Mouse (Mus musculus) thymus, postnatal 14 days (tissue): Measurements from ENCODE around the gene Foxd3.
"Not testable (repeated sequence)": the region's sequence is repeated elsewhere in the genome, so short reads cannot be mapped to it uniquely, and the experiment has no call there.

ENCODE experiments used
- DNase-seq: peaks from one replicate; pipeline ENCODE4 v3.0.0; 2021

Gene Foxd3

DNA sequence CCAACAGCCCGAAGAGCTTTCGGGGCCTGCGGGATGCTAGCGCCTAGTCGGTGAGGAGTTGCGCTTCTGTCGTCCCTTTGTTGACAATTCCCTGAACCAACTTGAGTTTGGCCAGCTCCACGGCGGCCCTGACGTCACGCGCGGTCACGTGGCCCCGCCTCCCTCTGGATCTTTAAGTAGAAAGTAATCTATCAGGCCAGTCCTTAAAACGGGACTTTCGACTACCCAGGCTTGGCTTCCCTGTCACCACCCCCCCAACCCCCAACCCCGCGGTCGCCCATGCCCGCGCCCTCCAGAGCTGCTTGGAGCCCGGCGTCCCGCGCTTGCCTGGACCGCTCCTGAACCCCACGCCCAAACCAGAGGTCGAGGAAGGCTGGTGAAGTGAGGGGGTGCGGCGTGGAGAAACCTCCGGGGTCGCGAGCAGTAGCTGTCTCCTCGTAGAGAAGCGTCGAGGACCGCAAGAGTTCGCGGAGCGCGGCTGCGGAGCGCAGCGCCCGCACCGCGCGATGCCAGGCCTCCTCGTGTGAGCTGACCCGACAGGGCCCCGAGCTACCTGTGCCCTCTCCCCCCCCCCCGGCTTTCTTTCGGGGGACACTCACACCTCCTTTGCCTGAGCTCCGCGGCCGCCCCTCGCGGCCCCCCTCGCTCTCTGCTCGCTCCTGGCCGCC is at the start of gene Foxd3:
Gene Foxd3 (plus strand): TSS at position 363 of the 668 bp plus-strand sequence.
- DNase-seq: no peak

DNA sequence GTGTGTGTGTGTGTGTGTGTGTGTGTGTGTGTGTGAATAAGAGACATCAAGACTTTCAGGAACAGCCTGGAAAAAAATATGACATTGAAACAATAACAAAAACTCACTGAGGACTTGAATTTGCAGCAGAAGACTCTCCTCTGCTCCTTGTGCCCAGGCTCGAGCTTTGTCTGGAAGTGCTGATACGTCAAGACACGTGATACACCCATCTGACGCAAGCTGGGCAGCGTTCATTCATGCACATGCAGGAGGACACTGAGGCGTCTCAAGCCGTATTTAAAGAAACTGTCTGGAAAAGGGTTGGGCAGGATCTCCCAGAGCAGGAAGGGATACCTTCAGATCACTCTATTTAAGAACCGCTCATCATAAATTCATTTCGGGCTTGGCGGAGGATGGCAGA is 43.9 kb upstream of the Foxd3 start:
- DNase-seq: no peak

DNA sequence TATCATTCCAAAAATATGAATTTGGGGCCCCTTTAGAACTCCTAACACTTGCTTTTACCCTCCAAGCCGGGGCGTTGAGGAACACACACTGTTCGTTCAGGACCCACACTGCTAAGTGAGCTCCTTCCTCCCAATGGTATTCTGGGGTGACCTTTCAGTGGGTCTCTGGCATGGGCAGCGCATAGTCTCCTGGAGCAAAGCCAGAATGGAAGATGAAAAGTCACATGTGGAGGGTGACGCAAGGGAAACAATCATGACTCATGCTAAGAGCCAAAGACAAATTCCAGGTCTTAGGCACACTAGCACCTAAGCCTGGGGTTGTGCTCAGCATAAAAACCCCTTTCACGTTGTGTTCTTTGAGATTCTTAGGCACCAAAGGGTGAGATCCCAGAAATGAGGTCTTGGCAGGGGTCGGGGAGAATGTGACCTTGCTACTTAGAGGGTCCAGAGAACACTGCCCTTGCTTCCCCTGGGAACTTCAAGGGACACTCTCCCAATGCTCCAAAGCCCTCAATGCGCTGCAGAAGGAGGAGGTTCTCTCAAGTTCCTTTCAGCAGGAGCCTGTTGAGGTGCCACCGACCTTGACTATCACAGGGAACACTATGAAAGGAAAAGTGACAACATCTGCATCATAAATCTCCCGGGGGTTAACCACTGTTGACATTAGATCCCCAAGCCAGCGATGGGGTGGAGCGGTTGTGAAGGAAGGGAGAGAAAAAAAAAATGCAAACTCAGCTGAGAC is 43.3 kb upstream of the Foxd3 start:
- DNase-seq: no peak

DNA sequence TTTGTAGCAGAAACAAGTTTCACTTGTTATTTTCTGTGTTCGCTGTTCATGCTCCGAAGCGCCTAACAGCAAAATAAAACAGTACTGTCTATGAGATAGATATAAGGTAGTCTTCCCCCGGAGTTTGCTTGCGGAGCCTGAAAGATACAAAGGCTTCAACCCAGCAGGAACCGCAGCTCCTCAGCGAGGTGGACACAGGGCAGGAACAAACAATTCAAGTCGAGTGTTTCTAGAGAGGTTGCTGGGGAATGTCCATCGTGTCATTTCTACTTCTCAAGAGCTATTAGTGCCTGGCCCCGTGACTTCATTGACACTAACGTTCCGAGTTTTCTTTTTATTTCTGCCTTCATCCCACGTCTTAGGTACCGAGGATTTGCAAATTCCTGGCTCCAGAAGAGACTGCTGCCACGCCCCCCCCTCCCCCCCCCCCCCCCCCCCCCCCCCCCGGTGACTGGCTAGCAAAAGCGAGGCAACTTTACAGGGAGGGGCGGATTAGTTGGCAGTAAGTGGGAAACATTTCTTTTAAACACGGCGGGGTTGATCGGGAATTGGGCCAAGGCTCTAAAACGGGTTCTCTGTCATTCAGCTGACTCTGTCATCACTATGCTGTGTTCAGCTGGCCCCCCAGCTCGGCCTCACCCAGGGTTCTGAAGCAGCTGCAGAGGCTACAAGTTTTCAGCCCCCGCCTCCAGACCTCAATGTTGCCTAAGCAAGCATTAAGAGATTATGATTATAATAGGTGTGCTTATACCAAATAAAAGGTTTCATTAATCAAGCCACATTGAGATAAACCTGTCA is 29.9 kb upstream of the Foxd3 start:
- DNase-seq: no peak

DNA sequence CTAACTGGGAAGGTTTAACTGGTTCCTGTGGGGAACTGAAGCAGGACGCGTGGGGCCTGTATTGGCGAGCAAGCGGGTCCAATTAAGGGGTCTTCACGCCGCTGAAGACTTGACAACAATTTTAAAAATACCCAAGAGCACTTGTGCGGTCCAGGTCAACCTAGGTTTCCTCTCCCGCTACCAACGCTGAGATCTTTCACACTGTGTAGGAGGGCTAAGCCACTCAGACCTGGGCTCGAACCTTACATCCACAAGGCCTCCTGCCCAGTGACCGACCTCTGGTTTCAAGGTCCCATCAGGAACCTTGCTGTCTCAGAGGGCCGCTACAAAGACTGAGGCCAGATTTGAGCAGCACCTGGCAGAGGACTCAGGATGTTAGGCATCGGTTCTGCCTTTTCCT is 29.0 kb upstream of the Foxd3 start:
- DNase-seq: no peak

DNA sequence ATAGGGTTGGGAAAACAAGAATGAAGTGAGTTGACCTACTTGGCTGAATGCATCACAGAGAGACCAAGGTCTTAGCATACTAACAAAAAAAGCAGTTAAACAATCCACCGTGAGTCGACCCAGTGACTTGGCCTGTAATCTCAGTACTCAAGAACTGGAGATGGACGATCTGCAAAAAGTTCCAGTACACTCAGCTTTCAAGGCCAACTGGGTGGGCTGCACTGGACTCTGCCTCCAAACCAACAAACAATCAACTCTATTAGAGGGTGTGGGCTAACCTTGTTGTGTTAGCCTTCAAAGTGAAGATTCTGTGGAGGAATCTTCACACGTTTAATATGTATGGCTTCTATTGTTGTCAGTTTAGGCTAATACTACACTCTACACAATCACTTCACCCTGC is 20.1 kb upstream of the Foxd3 start:
- DNase-seq: no peak

DNA sequence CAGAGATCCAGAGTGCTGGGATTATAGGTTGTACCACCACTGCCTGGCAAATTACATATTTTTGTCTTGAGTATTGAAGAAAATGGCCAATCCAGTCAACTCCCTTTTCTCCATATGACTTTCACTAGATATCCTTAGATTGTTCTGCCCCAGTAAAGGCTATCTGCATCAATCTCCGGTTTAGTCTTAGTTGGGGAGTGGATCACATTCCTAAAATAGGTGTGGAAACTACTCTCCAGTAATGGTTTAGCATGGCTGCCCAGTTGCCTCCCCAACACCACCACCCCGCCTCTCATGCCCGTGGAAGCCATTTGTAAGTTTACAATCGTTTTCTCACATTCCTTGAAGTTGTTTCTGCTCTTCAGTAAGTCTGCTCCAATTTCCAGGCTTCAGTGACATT is 19.4 kb upstream of the Foxd3 start:
- no peak for DNase-seq

DNA sequence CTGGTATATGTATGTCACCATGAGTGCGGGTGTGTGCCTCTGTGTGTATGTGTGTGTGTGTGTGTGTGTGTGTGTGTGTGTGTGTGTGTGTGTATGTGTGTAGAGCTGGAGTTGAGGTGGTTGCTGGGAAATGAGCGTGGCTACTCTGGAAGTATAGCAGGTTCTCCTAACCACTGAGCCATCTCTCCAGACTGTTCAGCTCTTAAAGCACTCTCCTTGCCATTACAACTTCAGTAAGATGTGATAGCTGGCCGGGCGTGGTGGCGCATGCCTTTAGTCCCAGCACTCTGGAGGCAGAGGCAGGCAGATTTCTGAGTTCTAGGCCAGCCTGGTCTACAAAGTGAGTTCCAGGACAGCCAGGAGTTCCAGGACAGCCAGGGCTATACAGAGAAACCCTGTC is 15.5 kb upstream of the Foxd3 start:
- not testable (repeated sequence) for DNase-seq

DNA sequence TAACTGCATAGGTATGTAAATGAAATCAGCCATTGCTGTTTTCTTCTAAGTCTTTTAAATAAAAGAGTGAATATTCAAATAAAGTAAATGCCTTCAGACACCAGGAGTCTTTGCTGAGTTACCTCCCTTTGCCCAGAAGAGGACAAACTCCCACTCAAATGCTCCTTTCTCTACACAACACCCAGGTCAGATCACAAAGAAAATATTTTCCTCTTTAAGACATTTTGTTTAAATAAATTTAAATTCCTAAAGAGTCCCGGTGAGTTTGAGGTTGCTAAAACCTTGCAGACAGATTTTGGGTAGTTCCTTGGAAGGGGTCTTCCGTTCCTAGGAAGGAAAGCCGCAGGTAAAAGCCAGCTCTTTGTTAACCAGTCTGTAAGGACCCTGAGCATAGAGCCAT is 14.2 kb upstream of the Foxd3 start:
- no peak for DNase-seq

DNA sequence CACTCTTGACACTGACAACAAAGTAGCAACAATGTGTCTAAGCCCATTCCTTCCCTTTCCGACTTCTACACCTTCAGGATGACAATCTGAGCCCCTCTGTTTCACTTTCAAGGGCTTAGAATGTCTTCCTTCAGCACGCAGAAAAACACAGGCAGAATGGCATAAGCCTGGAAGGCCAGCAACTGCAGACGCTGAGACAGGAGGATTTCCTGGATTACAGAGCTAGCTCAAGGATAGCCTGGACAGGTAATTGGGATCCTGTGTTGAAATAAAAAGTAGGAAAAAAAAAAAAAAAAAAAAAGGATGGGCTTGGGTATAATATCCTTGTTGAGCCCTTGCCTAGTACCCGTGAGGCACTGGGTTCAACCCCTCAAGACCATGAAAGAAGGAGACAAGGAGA is 10.5 kb upstream of the Foxd3 start:
- no peak for DNase-seq

DNA sequence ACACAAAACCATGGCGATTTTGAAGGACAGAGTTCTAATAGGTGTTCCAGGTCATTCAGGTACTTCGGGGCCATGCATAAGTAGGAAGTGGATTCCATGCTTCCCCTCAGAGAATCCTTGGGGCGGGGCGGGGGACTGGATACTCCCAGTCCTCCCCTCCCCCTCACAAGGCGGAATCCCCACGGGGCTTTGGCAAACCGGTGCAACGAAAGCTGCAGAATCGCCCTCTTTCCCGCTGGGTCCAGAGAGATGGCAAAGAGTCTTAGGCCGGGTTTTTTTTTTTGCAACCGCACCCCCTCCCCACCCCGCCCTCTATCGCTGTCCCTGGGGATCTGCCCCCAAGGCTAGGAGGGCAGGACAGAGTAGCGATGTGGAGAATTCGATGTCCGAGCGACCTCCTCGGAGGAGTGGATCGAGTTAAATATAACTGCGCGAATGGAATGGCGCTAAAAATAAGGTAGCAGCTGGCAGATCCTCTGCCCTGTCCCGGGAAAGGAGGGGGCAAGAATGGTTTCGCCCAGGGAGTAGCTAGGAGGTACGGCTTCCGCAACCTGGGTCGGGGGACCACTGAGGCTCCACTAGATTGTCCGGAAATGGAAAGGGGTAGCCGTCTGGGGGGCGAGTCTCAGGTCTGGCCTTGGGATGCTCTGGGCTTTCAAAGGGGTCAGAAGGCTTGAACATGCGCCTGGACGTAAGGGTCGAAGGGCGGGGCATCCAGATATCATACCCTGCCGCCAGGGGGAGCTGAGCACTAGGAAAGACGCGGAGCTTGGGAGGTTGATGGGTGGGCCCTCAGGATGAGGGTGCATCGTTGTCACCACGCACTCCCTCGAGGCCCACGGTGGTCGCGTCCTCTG is 5.8 kb upstream of the Foxd3 start:
- DNase-seq: no peak

DNA sequence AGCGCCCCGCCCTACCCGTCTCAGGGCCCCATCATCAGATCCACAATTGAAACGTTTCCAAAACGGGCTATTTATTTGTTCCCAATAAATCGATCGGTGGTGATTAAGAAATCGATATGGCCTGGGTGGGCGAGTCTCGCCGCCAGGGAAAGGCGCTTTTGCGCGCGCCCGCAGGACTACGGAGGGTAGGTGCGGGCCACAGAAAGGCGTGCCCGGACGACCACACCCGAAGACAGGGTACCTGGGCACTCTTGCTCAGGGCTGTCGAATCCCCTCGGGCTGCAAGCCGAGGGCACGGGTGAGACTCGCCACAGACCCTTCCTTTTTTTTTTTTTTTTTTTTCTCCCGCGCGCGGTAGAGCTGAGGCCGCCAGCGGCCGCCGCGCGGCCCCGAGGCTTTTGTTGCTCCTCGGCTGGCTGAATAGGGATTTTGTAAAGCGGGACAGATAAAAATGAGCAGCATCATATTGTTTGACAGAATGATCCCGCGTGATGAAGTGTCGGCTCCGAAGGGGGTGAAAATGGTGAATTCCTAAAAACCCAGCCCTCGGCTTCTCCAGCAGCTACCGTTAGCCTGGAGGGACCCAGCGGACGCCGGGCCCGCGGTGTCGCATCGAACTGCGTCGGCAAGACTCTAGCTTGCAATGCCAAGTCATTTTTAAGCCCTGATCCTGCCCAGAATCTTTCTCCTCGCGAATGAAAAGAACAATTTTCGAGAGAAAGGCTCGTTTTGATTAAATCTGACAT is 5.0 kb upstream of the Foxd3 start:
- DNase-seq: no peak

DNA sequence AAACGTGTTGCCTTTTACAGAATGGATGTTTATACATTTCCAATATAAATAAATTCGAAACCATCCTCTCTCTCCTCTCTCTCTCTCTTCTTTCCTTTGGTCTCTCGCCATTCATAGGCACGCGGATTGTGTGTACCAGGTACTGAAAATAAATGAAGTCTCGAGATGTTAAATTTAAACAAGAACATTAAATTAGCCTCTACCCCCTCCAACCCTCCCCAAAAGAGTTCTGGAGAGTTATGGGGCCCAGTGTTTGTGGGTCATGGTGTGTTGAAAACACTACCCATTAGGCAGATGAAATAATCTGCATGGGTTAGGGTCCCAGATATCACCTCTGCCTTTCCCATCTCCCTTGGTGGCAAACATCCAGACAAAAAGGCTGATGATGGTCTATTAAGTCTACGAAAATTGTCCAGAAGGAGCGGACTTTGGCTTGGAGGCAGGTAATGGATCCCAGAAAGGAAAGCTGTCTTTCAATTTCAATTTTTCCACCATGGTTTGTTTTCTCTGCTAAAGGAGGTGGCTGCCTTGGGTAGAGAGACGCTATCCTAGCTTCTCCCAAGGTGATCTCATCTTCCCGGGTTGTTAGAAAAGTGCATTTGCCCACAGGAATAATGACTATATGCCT is 4.2 kb upstream of the Foxd3 start:
- no peak for DNase-seq

DNA sequence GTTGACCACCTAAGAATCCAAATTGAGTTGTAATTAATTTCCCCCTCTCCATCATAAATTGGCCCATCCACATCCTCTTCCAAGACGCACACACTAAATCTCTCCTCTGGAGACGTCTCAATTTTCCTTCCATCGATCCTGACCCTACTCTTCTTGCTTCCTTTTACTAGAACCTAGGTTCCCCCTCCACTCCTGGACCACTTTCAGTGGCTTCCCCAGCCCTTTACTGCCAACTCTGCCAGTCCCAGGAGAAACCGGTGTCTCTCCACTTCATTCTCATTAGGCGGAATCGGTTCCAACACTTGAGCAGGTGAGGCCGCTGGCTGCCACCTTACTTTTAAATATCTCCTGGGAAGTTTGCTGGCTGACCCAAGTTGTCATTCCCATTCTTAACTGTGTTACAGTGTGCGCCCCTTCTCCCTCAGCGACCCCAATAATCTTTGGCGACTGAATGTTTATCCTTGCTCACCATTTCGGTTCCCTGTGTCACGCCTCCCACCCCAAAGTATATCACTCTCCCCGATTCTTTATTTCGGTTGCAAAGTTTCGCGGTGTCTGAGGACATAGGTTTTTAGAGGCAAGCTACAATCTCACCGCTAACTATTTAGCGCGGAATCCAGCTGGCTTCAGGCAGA is 3.4 kb upstream of the Foxd3 start:
- no peak for DNase-seq

DNA sequence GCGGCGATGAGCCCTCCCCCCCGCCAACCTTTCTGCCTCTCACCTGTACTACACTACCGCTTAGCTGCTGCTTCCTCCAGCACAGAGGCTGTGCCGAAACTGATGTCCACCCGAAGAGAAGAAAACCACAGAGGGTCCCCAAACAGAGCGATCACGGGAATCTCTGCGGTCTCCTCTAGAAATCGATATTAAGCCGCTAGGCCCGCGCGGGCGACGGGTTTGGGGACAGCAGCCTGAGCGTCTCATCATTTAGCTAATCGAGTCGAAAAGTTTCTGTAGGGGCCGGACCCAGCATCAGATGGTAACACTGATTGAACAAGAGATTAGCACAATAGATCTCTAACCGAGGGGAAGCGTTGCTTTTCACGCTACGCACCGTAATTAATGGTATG is 2.9 kb upstream of the Foxd3 start:
- DNase-seq: no peak

DNA sequence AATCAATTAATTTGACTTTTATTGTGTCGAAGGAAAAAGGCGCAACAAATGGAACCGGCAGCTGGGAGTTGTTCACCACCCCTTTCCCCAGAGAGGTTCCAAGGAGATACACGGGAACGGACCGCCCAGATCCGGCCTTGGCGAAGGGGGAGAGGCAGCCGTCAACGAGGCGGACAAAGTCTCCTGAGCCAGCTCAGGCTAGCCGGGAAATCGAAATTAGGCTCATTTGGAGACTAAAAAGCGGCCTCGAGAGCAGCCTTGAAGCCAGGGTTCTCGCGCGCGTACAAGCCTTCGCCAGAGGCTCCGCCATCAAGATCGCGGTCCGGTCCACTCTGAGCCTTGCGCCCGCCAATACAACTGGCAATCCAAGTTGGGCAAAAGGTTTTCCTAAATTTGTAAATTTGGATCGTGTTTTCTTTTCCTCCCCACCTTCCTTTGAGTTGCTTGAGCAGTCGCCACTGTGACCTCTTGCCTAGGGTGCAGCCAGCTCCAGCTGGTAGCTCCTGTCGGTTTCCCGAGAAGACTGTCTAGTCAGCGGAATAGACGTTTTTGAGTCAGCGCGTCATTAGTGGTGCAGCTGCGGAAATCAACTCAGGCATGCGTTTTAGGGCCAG is 2.4 kb upstream of the Foxd3 start:
- no peak for DNase-seq

DNA sequence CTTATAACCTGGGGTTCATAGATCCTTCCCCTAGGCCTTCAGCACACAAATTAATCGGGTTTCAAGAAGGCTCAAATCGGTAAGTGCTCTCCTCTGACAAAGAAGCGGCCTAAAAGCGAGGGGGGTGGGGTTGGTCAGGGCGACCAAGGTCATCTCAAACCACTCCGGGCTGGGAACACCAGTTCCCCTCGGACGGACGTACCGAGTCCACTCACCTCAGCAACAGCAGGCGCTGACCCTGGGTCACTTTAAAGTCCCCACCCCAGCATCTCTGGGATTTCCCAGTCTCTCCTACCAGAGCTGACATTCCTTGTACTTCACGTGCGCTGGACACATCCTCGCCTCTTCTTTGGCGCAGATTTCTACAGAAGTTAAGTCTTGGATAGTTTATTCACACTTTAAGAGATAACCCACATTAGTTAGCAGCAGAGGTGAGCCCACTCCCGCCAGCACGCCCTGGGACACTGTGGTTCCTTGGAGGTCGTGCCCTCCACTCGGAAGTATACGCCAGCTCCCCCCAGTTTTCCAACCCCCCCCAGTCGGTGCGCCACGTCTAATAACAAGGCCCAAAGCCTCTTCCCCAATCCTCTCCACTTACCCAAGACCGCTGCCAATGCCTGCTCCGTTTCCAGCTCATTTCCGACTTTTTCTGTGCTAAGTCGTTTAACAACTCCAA is 1.3 kb upstream of the Foxd3 start:
- DNase-seq: no peak

DNA sequence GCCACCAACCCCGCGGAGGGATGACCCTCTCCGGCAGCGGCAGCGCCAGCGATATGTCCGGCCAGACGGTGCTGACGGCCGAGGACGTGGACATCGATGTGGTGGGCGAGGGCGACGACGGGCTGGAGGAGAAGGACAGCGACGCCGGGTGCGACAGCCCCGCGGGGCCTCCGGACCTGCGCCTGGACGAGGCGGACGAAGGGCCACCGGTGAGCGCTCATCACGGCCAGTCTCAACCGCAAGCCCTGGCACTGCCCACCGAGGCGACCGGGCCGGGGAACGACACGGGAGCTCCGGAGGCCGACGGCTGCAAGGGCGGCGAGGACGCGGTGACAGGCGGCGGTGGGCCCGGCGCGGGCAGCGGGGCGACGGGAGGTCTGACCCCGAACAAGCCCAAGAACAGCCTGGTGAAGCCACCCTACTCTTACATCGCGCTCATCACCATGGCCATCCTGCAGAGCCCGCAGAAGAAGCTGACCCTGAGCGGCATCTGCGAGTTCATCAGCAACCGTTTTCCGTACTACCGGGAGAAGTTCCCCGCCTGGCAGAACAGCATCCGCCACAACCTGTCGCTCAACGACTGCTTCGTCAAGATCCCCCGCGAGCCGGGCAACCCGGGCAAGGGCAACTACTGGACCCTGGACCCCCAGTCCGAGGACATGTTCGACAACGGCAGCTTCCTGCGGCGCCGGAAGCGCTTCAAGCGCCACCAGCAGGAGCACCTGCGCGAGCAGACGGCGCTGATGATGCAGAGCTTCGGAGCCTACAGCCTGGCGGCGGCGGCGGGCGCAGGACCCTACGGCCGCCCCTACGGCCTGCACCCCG is 718 bp downstream of the Foxd3 start:
- no peak for DNase-seq

DNA sequence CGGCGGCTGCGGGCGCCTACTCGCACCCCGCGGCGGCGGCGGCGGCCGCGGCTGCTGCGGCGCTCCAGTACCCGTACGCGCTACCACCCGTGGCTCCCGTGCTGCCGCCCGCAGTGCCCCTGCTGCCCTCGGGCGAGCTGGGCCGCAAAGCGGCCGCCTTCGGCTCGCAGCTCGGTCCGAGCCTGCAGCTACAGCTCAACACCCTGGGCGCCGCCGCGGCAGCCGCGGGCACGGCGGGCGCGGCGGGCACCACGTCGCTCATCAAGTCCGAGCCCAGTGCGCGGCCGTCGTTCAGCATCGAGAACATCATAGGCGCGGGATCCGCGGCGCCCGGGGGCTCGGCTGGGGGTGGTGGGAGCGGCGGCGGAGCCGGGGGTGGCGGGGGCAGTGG is 1.3 kb downstream of the Foxd3 start:
- DNase-seq: no peak
